Mouse (Mus musculus) CH12.LX (cell line): Measurements from ENCODE around the gene Cs. TPM values are rescaled to one million over a fixed set of nuclear protein-coding genes. Genes with fewer than 3 reads are reported as not detected.

Experiments used
- DNase-seq: peaks from one replicate; pipeline ENCODE4 v3.0.0-alpha.2; 2013; ENCODE audit errors: extremely low read depth
- H3K27ac ChIP-seq: 2 replicates; pipeline ENCODE4 v1.5.1; 2012; ENCODE audit warnings: low read depth, mild to moderate bottlenecking, control low read depth, moderate library complexity; ENCODE audit not compliant: insufficient read depth
- H3K27me3 ChIP-seq: replicated peaks from 2 replicates; pipeline ENCODE3; 2012; ENCODE audit warnings: inconsistent platforms
- H3K36me3 ChIP-seq, 2 experiments: replicated peaks in 1 of 2; 2 replicates each; pipeline versions ENCODE3 to v1.6.1; 2012; ENCODE audit warnings: inconsistent platforms in 1 of 2, low read length in 1 of 2, mild to moderate bottlenecking in 1 of 2, mixed read lengths in 1 of 2, moderate library complexity in 1 of 2; ENCODE audit not compliant: control insufficient read depth in 1 of 2, insufficient read depth in 1 of 2
- H3K4me1 ChIP-seq, 2 experiments: 2 replicates each; pipeline ENCODE4 v1.6.1; 2012; ENCODE audit warnings: inconsistent platforms in 1 of 2, moderate library complexity in 1 of 2; ENCODE audit not compliant: insufficient read depth in 2 of 2, control insufficient read depth in 1 of 2
- H3K4me2 ChIP-seq: 2 replicates; pipeline ENCODE4 v1.6.1; 2012; ENCODE audit warnings: low read depth, mild to moderate bottlenecking, control low read depth; ENCODE audit not compliant: poor library complexity, insufficient read depth, severe bottlenecking
- H3K4me3 ChIP-seq, 3 experiments: fragments of 150-350 bp in 1 of 3; sonication (generic) in 1 of 3; replicated peaks in 1 of 3; 2 replicates each; pipeline versions ENCODE3 to v1.5.1; 2011 to 2012; ENCODE audit warnings: low read depth in 2 of 3, low read length in 2 of 3, mild to moderate bottlenecking in 2 of 3, moderate library complexity in 2 of 3, control low read depth in 1 of 3, improper control_type of control experiment in 1 of 3, inconsistent platforms in 1 of 3, mixed read lengths in 1 of 3; ENCODE audit not compliant: poor library complexity in 1 of 3
- H3K79me2 ChIP-seq: replicated peaks from 2 replicates; pipeline ENCODE4 v1.6.1; 2012; ENCODE audit warnings: mild to moderate bottlenecking, moderate library complexity; ENCODE audit not compliant: control insufficient read depth, poor library complexity, insufficient read depth, severe bottlenecking; ENCODE audit errors: extremely low read depth
- H3K9ac ChIP-seq: 2 replicates; pipeline ENCODE4 v1.6.1; 2012; ENCODE audit warnings: low read depth, mild to moderate bottlenecking, control low read depth, moderate library complexity; ENCODE audit not compliant: insufficient read depth
- H3K9me3 ChIP-seq: replicated peaks from 2 replicates; pipeline ENCODE3; 2012; ENCODE audit warnings: low read length, inconsistent platforms, mixed read lengths
- BHLHE40 ChIP-seq: IDR thresholded peaks from 2 replicates; pipeline ENCODE4 v1.6.1; 2011; ENCODE audit warnings: mild to moderate bottlenecking, low read depth, low read length, improper control_type of control experiment
- CTCF ChIP-seq, 2 experiments: IDR thresholded peaks in 1 of 2; conservative IDR thresholded peaks in 1 of 2; 2 replicates each; pipeline ENCODE4 v1.5.1; 2011 to 2012; ENCODE audit warnings: low read depth in 2 of 2, low read length in 2 of 2, improper control_type of control experiment in 1 of 2, inconsistent platforms in 1 of 2, mild to moderate bottlenecking in 1 of 2, moderate library complexity in 1 of 2
- E2F4 ChIP-seq: IDR thresholded peaks from 2 replicates; pipeline ENCODE4 v1.6.1; 2011; ENCODE audit warnings: low read depth, low read length, improper control_type of control experiment; ENCODE audit not compliant: insufficient replicate concordance
- JUN ChIP-seq: IDR thresholded peaks from 2 replicates; pipeline ENCODE4 v1.6.1; 2011; ENCODE audit warnings: low read depth, mild to moderate bottlenecking, low read length, improper control_type of control experiment, moderate library complexity; ENCODE audit not compliant: insufficient read depth
- KAT2A ChIP-seq: IDR thresholded peaks from 2 replicates; pipeline ENCODE4 v1.6.1; 2012; ENCODE audit warnings: low read length, improper control_type of control experiment, inconsistent platforms; ENCODE audit not compliant: insufficient replicate concordance
- MAFK ChIP-seq: IDR thresholded peaks from 2 replicates; pipeline ENCODE4 v1.6.1; 2011; ENCODE audit warnings: low read length, improper control_type of control experiment; ENCODE audit not compliant: insufficient replicate concordance
- MAX ChIP-seq: IDR thresholded peaks from 2 replicates; pipeline ENCODE4 v1.6.1; 2011; ENCODE audit warnings: low read length, improper control_type of control experiment
- MEF2A ChIP-seq: IDR thresholded peaks from 2 replicates; pipeline ENCODE4 v1.6.1; 2014; ENCODE audit warnings: low read depth, mild to moderate bottlenecking, inconsistent platforms, low read length, improper control_type of control experiment, borderline replicate concordance
- MXI1 ChIP-seq: IDR thresholded peaks from 2 replicates; pipeline ENCODE4 v1.6.1; 2011; ENCODE audit warnings: mild to moderate bottlenecking, low read depth, low read length, improper control_type of control experiment
- MYC ChIP-seq: IDR thresholded peaks from 2 replicates; pipeline ENCODE4 v1.6.1; 2011; ENCODE audit warnings: low read depth, mild to moderate bottlenecking, improper control_type of control experiment, low read length
- NRF1 ChIP-seq: IDR thresholded peaks from 2 replicates; pipeline ENCODE4 v1.6.1; 2014; ENCODE audit warnings: low read depth, mild to moderate bottlenecking, inconsistent platforms, low read length, improper control_type of control experiment, moderate library complexity
- POLR2A ChIP-seq: IDR thresholded peaks from 2 replicates; pipeline ENCODE4 v1.6.1; 2011; ENCODE audit warnings: low read depth, mild to moderate bottlenecking, improper control_type of control experiment, low read length
- RAD21 ChIP-seq: IDR thresholded peaks from 2 replicates; pipeline ENCODE4 v1.6.1; 2011; ENCODE audit warnings: low read depth, mild to moderate bottlenecking, low read length, improper control_type of control experiment, moderate library complexity
- RCOR1 ChIP-seq: conservative IDR thresholded peaks from 2 replicates; pipeline ENCODE4 v1.6.1; 2012; ENCODE audit warnings: low read depth, mild to moderate bottlenecking, inconsistent platforms, low read length, improper control_type of control experiment
- SIN3A ChIP-seq: IDR thresholded peaks from 2 replicates; pipeline ENCODE4 v1.6.1; 2012; ENCODE audit warnings: low read length, improper control_type of control experiment, inconsistent platforms
- SMC3 ChIP-seq: IDR thresholded peaks from 2 replicates; pipeline ENCODE4 v1.6.1; 2011; ENCODE audit warnings: low read depth, low read length, improper control_type of control experiment
- UBTF ChIP-seq: IDR thresholded peaks from 2 replicates; pipeline ENCODE4 v1.6.1; 2012; ENCODE audit warnings: low read depth, mild to moderate bottlenecking, inconsistent platforms, low read length, improper control_type of control experiment, moderate library complexity
- USF1 ChIP-seq: IDR thresholded peaks from 2 replicates; pipeline ENCODE4 v1.6.1; 2014; ENCODE audit warnings: low read depth, mild to moderate bottlenecking, inconsistent platforms, low read length, improper control_type of control experiment
- ZC3H11A ChIP-seq: IDR thresholded peaks from 2 replicates; pipeline ENCODE4 v1.6.1; 2012; ENCODE audit warnings: low read depth, mild to moderate bottlenecking, inconsistent platforms, low read length, improper control_type of control experiment
- ZMIZ1 ChIP-seq: IDR thresholded peaks from 2 replicates; pipeline ENCODE4 v1.6.1; 2012; ENCODE audit warnings: low read depth, mild to moderate bottlenecking, inconsistent platforms, low read length, improper control_type of control experiment
- dilution Hi-C: fragments of 300-500 bp; cut with MboI; formaldehyde crosslinking; loops from 2 replicates; pipeline ENCODE4 v1.14.3; 2020; ENCODE audit warnings: low sequenced_read_pairs; ENCODE audit not compliant: extremely low pct_unique_long_range_greater_than_20kb, extremely low pct_ligation_motif_present
- in situ Hi-C: fragments of 300-500 bp; cut with MboI; formaldehyde crosslinking; loops from 3 replicates; pipeline ENCODE4 v1.14.3; 2019; ENCODE audit warnings: low sequenced_read_pairs, low pct_ligation_motif_present, low pct_unique_long_range_greater_than_20kb, mixed read lengths
- polyA plus RNA-seq: library from polyadenylated mRNA; unstranded; fragments of >175 nt; gene quantifications from 2 replicates; pipeline ENCODE4 v1.2.1, GENCODE M21; 2012; ENCODE audit warnings: low read depth; ENCODE audit not compliant: insufficient read length
- total RNA-seq, 2 experiments: library from RNA; depleted of rRNA; stranded (reverse); fragments of 300-350 nt in 1 of 2; fragments of >200 nt in 1 of 2; gene quantifications; 2 replicates each; pipeline ENCODE4 v1.2.3; 2012 to 2014

Gene Cs
- total and polyA plus RNA-seq, 3 experiments, result 131 to 240 (median 145) TPM

- TF ChIP-seq MXI1, result peak; percentile 86; the same call in 1 of the 2 replicates
- no peak for TF ChIP-seq ZMIZ1
Observed at GRCm38 (mm10) chr10:128344568-128345275, 7.2 kb downstream of the Cs start (continued).

- H3K27me3 ChIP-seq, result no peaks in the 10 kb centered on the region
- peaks cover 60% of the 10 kb centered on the region for H3K79me2 ChIP-seq
- in situ Hi-C loops (no loop called here), dilution Hi-C loops (no loop called here)
- TF ChIP-seq MYC (no peak), USF1 (no peak), E2F4 (no peak), POLR2A (no peak), MAFK (no peak), RAD21 (no peak), MEF2A (no peak), RCOR1 (no peak), KAT2A (no peak), MAX (no peak), ZC3H11A (no peak), NRF1 (no peak), BHLHE40 (no peak), JUN (no peak), SIN3A (no peak), CTCF (conservative IDR thresholded peaks at IDR 0.05 in 1 of 2, IDR thresholded peaks at IDR 0.05 in 1 of 2; ENCODE audit: low read depth in 2 of 2, low read length in 2 of 2) (no peak), MXI1 (no peak), UBTF (no peak), SMC3 (no peak)
- H3K9ac ChIP-seq, result no peak overlapping the region
- peaks cover 28 to 60% of the 10 kb centered on the region in 2 experiments for H3K36me3 ChIP-seq
- no peak overlapping the region for H3K4me2 ChIP-seq
- H3K9me3 ChIP-seq, result no peaks in the 10 kb centered on the region
- H3K4me3 ChIP-seq, result no peak overlapping the region
- peaks cover 3 to 52% of the 10 kb centered on the region in 2 experiments; a peak in 3 of 4 replicates for H3K4me1 ChIP-seq
- no peak for DNase-seq
- no peak overlapping the region for H3K27ac ChIP-seq
Observed at GRCm38 (mm10) chr10:128347541-128347940, 10.0 kb downstream of the Cs start.
